Mouse (Mus musculus): ENCODE data around the gene Cyp2d10. TPM values are rescaled to one million over a fixed set of nuclear protein-coding genes. Genes with fewer than 3 reads are reported as not detected.
"Not testable (repeated sequence)": the region's sequence is repeated elsewhere in the genome, so short reads cannot be mapped to it uniquely, and the experiment has no call there.

Gene Cyp2d10
- polyA plus RNA-seq, 1 experiment from 2014 or later = 1.8 TPM

GRCm38 (mm10) chr15:82404163-82404562, 2.8 kb downstream of the Cyp2d10 start:
- H3K27me3 ChIP-seq (replicated peaks; ENCODE audit: control insufficient read depth, insufficient read depth, low read length) = no peaks in the 10 kb centered on the region
- H3K4me3 ChIP-seq (ENCODE audit: low read length) = no peak overlapping the region
- H3K9ac ChIP-seq (ENCODE audit: low read depth, low read length) = no peak overlapping the region
- 87% methylated on average over 3 of the region's 3 CpGs for WGBS
- H3K27ac ChIP-seq (ENCODE audit: low read length) = no peak overlapping the region
- no peaks in the 10 kb centered on the region for H3K9me3 ChIP-seq (ENCODE audit: control insufficient read depth, low read length)
- no peak overlapping the region for H3K4me2 ChIP-seq (ENCODE audit: low read depth, low read length)
- H3K36me3 ChIP-seq (ENCODE audit: control insufficient read depth, insufficient read depth, low read length) = no peaks in the 10 kb centered on the region
- ATAC-seq = no peak
- H3K4me1 ChIP-seq (ENCODE audit: control insufficient read depth, insufficient read depth, low read length) = no peaks in the 10 kb centered on the region

GRCm38 (mm10) chr15:82403606-82404005, 3.4 kb downstream of the Cyp2d10 start:
- no peak for ATAC-seq
- H3K4me3 ChIP-seq (ENCODE audit: low read length) = no peak overlapping the region
- H3K27me3 ChIP-seq (replicated peaks; ENCODE audit: control insufficient read depth, insufficient read depth, low read length) = no peaks in the 10 kb centered on the region
- no peaks in the 10 kb centered on the region for H3K4me1 ChIP-seq (ENCODE audit: control insufficient read depth, insufficient read depth, low read length)
- no peaks in the 10 kb centered on the region for H3K9me3 ChIP-seq (ENCODE audit: control insufficient read depth, low read length)
- H3K36me3 ChIP-seq (ENCODE audit: control insufficient read depth, insufficient read depth, low read length) = no peaks in the 10 kb centered on the region
- H3K9ac ChIP-seq (ENCODE audit: low read depth, low read length) = no peak overlapping the region
- 93% methylated on average over 9 of the region's 9 CpGs for whole genome bisulfite sequencing
- no peak overlapping the region for H3K27ac ChIP-seq (ENCODE audit: low read length)
- H3K4me2 ChIP-seq (ENCODE audit: low read depth, low read length) = no peak overlapping the region

- Histone ChIP-seq H3K27me3 (replicated peaks; ENCODE audit: control insufficient read depth, insufficient read depth, low read length) (no peaks in the 10 kb centered on the region), H3K4me3 (ENCODE audit: low read length) (no peak overlapping the region), H3K4me2 (ENCODE audit: low read depth, low read length) (no peak overlapping the region), H3K9me3 (ENCODE audit: control insufficient read depth, low read length) (no peaks in the 10 kb centered on the region), H3K9ac (ENCODE audit: low read depth, low read length) (no peak overlapping the region), H3K27ac (ENCODE audit: low read length) (no peak overlapping the region), H3K36me3 (ENCODE audit: control insufficient read depth, insufficient read depth, low read length) (no peaks in the 10 kb centered on the region), H3K4me1 (ENCODE audit: control insufficient read depth, insufficient read depth, low read length) (no peaks in the 10 kb centered on the region)
- WGBS = 85% methylated on average over 6 of the region's 6 CpGs
- ATAC-seq = no peak
Observed at GRCm38 (mm10) chr15:82402741-82403140, 4.3 kb downstream of the Cyp2d10 start.

- Histone ChIP-seq H3K36me3 (ENCODE audit: control insufficient read depth, insufficient read depth, low read length) (no peaks in the 10 kb centered on the region), H3K4me2 (ENCODE audit: low read depth, low read length) (no peak overlapping the region), H3K9me3 (ENCODE audit: control insufficient read depth, low read length) (no peaks in the 10 kb centered on the region), H3K9ac (ENCODE audit: low read depth, low read length) (no peak overlapping the region), H3K27me3 (replicated peaks; ENCODE audit: control insufficient read depth, insufficient read depth, low read length) (no peaks in the 10 kb centered on the region), H3K4me1 (ENCODE audit: control insufficient read depth, insufficient read depth, low read length) (no peaks in the 10 kb centered on the region), H3K4me3 (ENCODE audit: low read length) (no peak overlapping the region), H3K27ac (ENCODE audit: low read length) (no peak overlapping the region)
- no peak for ATAC-seq
Observed at GRCm38 (mm10) chr15:82402106-82402505, 4.9 kb downstream of the Cyp2d10 start.

- no peaks in the 10 kb centered on the region for H3K36me3 ChIP-seq (ENCODE audit: control insufficient read depth, insufficient read depth, low read length)
- no peak overlapping the region for H3K4me3 ChIP-seq (ENCODE audit: low read length)
- no peaks in the 10 kb centered on the region for H3K27me3 ChIP-seq (replicated peaks; ENCODE audit: control insufficient read depth, insufficient read depth, low read length)
- no peak for ATAC-seq
- no peak overlapping the region for H3K4me2 ChIP-seq (ENCODE audit: low read depth, low read length)
- no peak overlapping the region for H3K9ac ChIP-seq (ENCODE audit: low read depth, low read length)
- H3K9me3 ChIP-seq (ENCODE audit: control insufficient read depth, low read length) = no peaks in the 10 kb centered on the region
- WGBS = 67% methylated on average over 2 of the region's 2 CpGs
- H3K27ac ChIP-seq (ENCODE audit: low read length) = no peak overlapping the region
- H3K4me1 ChIP-seq (ENCODE audit: control insufficient read depth, insufficient read depth, low read length) = no peaks in the 10 kb centered on the region
Observed at GRCm38 (mm10) chr15:82401516-82401915, 5.5 kb downstream of the Cyp2d10 start.

- not testable (repeated sequence) for H3K4me2 ChIP-seq (ENCODE audit: low read depth, low read length); H3K36me3 ChIP-seq (ENCODE audit: control insufficient read depth, insufficient read depth, low read length); H3K27me3 ChIP-seq (replicated peaks; ENCODE audit: control insufficient read depth, insufficient read depth, low read length); H3K4me1 ChIP-seq (ENCODE audit: control insufficient read depth, insufficient read depth, low read length); H3K27ac ChIP-seq (ENCODE audit: low read length); H3K9ac ChIP-seq (ENCODE audit: low read depth, low read length); H3K9me3 ChIP-seq (ENCODE audit: control insufficient read depth, low read length); ATAC-seq; H3K4me3 ChIP-seq (ENCODE audit: low read length)
- 68% methylated on average over 3 of the region's 3 CpGs for WGBS
Observed at GRCm38 (mm10) chr15:82395955-82396354, 11.0 kb downstream of the Cyp2d10 start.

GRCm38 (mm10) chr15:82393922-82394321, 13.1 kb downstream of the Cyp2d10 start, which contains the start of gene Cyp2d11:
Gene Cyp2d11, minus strand, starts transcription at chr15:82394022.
- ATAC-seq; H3K27me3 ChIP-seq (replicated peaks; ENCODE audit: control insufficient read depth, insufficient read depth, low read length); H3K9me3 ChIP-seq (ENCODE audit: control insufficient read depth, low read length); H3K36me3 ChIP-seq (ENCODE audit: control insufficient read depth, insufficient read depth, low read length); H3K4me1 ChIP-seq (ENCODE audit: control insufficient read depth, insufficient read depth, low read length); H3K4me2 ChIP-seq (ENCODE audit: low read depth, low read length); H3K4me3 ChIP-seq (ENCODE audit: low read length); H3K9ac ChIP-seq (ENCODE audit: low read depth, low read length); H3K27ac ChIP-seq (ENCODE audit: low read length): not testable (repeated sequence)
- 84% methylated on average over 2 of the region's 2 CpGs for WGBS

GRCm38 (mm10) chr15:82389916-82390315, 17.1 kb downstream of the Cyp2d10 start:
- H3K4me3 ChIP-seq (ENCODE audit: low read length); H3K27me3 ChIP-seq (replicated peaks; ENCODE audit: control insufficient read depth, insufficient read depth, low read length); H3K4me2 ChIP-seq (ENCODE audit: low read depth, low read length); ATAC-seq; H3K27ac ChIP-seq (ENCODE audit: low read length); H3K36me3 ChIP-seq (ENCODE audit: control insufficient read depth, insufficient read depth, low read length); H3K9me3 ChIP-seq (ENCODE audit: control insufficient read depth, low read length); H3K4me1 ChIP-seq (ENCODE audit: control insufficient read depth, insufficient read depth, low read length); H3K9ac ChIP-seq (ENCODE audit: low read depth, low read length): not testable (repeated sequence)
- 91% methylated on average over 10 of the region's 10 CpGs for WGBS

- WGBS = 86% methylated on average over 2 of the region's 2 CpGs
- ATAC-seq = no peak
- no peaks in the 10 kb centered on the region for H3K36me3 ChIP-seq (ENCODE audit: control insufficient read depth, insufficient read depth, low read length)
- H3K27ac ChIP-seq (ENCODE audit: low read length) = no peak overlapping the region
- peaks cover 2% of the 10 kb centered on the region; the same call in 1 of the 2 replicates for H3K4me1 ChIP-seq (ENCODE audit: control insufficient read depth, insufficient read depth, low read length)
- no peak overlapping the region for H3K4me3 ChIP-seq (ENCODE audit: low read length)
- no peaks in the 10 kb centered on the region for H3K27me3 ChIP-seq (replicated peaks; ENCODE audit: control insufficient read depth, insufficient read depth, low read length)
- H3K9me3 ChIP-seq (ENCODE audit: control insufficient read depth, low read length) = no peaks in the 10 kb centered on the region
- no peak overlapping the region for H3K9ac ChIP-seq (ENCODE audit: low read depth, low read length)
- no peak overlapping the region for H3K4me2 ChIP-seq (ENCODE audit: low read depth, low read length)
Observed at GRCm38 (mm10) chr15:82385729-82386128, 21.3 kb downstream of the Cyp2d10 start.

GRCm38 (mm10) chr15:82382441-82382840, 24.6 kb downstream of the Cyp2d10 start:
- 82% methylated on average over 2 of the region's 2 CpGs for WGBS
- Histone ChIP-seq H3K4me3 (ENCODE audit: low read length) (no peak overlapping the region), H3K9ac (ENCODE audit: low read depth, low read length) (no peak overlapping the region), H3K4me1 (ENCODE audit: control insufficient read depth, insufficient read depth, low read length) (peaks cover 23% of the 10 kb centered on the region), H3K27me3 (replicated peaks; ENCODE audit: control insufficient read depth, insufficient read depth, low read length) (no peaks in the 10 kb centered on the region; the same call in 1 of the 2 replicates), H3K4me2 (ENCODE audit: low read depth, low read length) (no peak overlapping the region), H3K27ac (ENCODE audit: low read length) (no peak overlapping the region), H3K9me3 (ENCODE audit: control insufficient read depth, low read length) (no peaks in the 10 kb centered on the region), H3K36me3 (ENCODE audit: control insufficient read depth, insufficient read depth, low read length) (no peaks in the 10 kb centered on the region)
- no peak for ATAC-seq

Measured in intestine, embryonic 16.5 days (tissue).